Mouse (Mus musculus) forebrain, embryonic 12.5 days (tissue): Measurements from ENCODE around the gene Wap. TPM values are rescaled to one million over a fixed set of nuclear protein-coding genes. Genes with fewer than 3 reads are reported as not detected.
A peak's percentile ranks its signal among the peaks of the same experiment; 100 is the strongest.

Source experiments
- ATAC-seq: fragments of 200-750 bp; cut with Nextera tagmentation; 2 replicates; pipeline ENCODE4 v1.8.0; 2017; ENCODE audit warnings: moderate TSS enrichment; ENCODE audit not compliant: low FRiP score
- H3K27ac ChIP-seq: fragments of 300-500 bp; sonication (generic); 2 replicates; pipeline ENCODE4 v1.5.1; 2016; ENCODE audit warnings: mild to moderate bottlenecking
- H3K27me3 ChIP-seq: fragments of 300-500 bp; sonication (generic); 2 replicates; pipeline ENCODE4 v1.6.1; 2016; ENCODE audit warnings: mild to moderate bottlenecking
- H3K36me3 ChIP-seq: fragments of 300-500 bp; sonication (generic); replicated peaks from 2 replicates; pipeline ENCODE4 v1.6.1; 2016; ENCODE audit warnings: mild to moderate bottlenecking
- H3K4me1 ChIP-seq: fragments of 300-500 bp; sonication (generic); 2 replicates; pipeline ENCODE4 v1.6.1; 2016
- H3K4me2 ChIP-seq: fragments of 300-500 bp; sonication (generic); 2 replicates; pipeline ENCODE4 v1.6.1; 2016; ENCODE audit warnings: mild to moderate bottlenecking, moderate library complexity
- H3K4me3 ChIP-seq: fragments of 300-500 bp; sonication (generic); replicated peaks from 2 replicates; pipeline ENCODE4 v1.5.1; 2016; ENCODE audit warnings: mild to moderate bottlenecking
- H3K9ac ChIP-seq: fragments of 300-500 bp; sonication (generic); 2 replicates; pipeline ENCODE4 v1.6.1; 2016; ENCODE audit warnings: mild to moderate bottlenecking
- H3K9me3 ChIP-seq: fragments of 300-500 bp; sonication (generic); 2 replicates; pipeline ENCODE4 v1.6.1; 2016
- WGBS: fragments of 180-500 bp; shearing (Covaris S2); methylation state at CpG from one replicate; pipeline ENCODE4 v1.1.7; 2016; 5-methylcytosine and 5-hydroxymethylcytosine counted together
- polyA plus RNA-seq: library from polyadenylated mRNA; unstranded; fragments of >200 nt; fragmentation: Nextera tagmentation; extraction: Ambion mirVana; gene quantifications from 2 replicates; pipeline ENCODE4 v1.2.1, GENCODE M21; 2016

The Wap gene
- polyA plus RNA-seq, 1 experiment from 2014 or later: not detected

DNA sequence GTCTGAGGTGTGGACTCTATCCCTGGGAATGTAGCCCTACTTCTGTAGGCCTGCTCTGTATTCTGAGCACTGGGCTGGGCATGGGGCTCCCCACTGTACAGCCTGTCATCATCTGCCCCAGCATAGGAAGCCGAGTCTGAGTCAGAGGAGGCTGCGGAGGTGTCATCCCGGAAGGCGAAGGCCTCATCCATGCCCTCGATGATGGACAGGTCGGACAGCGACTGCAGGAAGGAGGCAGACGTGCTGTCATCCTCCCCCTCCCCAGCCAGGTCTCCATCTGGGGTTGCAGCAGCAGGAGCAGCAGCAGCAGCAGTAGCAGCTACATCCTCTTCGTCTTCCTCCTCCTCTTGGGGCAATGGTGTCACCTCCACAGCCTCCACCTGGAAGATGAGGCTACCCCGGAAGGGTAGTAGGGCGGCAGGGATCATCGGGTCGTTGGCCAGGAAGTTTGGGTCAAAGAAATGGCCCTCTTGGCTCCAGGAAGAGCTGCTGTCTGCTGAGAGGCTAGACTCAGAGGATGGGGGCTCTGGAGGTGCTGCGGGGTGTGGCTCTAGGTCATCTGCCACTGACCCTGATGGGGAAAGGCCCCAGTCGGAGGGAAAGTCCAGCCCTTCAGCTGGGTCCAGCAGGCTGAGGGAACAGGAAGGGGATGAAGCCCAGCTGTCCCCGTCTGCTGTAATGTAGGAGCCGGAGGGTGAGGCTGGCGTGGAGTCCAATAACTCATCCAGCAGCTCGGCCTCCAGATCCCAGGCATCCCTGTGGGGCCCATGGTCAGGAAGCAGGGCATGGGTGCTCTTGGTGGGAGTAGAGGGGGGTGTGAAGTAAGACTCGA lies 36.6 kb downstream of the Wap start:
- no peak for ATAC-seq
- 80% methylated on average over 20 of the region's 20 CpGs for WGBS
- Histone ChIP-seq H3K4me2 (no peak overlapping the region), H3K36me3 (peaks cover 41% of the 10 kb centered on the region), H3K9ac (no peak overlapping the region), H3K9me3 (no peaks in the 10 kb centered on the region), H3K27me3 (peaks cover 23% of the 10 kb centered on the region), H3K4me1 (peaks cover 85% of the 10 kb centered on the region), H3K27ac (no peak overlapping the region), H3K4me3 (no peak overlapping the region)

DNA sequence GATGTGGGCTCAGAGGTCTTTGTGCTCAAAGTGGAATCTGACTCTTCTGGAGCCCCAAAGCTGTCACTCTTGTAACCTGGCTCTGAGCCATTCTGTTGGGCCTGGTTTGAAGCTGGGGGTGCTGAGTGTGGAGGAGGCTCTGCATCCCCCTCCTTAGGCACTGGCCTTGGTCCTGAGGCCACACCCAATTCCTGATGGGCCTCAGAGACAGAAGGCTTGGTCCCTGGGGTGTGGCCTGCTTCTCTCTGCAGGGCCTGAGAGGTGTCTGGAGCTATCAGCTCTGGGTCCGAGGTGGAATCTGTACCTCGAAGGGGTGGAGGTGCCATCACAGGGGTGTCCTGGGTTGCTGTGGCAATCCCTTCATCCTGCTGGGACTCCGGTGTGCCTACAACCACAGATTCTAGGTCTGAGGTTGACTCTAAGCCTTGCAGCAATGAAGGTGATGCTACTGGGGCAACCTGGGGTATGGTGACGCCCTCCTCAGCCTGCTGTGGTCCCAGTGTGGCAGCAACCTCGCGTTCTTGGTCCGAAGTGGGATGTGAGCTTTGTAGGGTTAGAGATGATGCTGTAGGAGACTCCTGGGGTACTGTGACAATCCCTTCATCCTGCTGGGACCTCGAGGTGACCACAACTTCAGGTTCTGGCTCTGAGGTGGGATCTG lies 38.0 kb downstream of the Wap start:
- Histone ChIP-seq H3K4me3 (no peak overlapping the region), H3K9me3 (no peaks in the 10 kb centered on the region), H3K36me3 (peaks cover 55% of the 10 kb centered on the region), H3K4me1 (peaks cover 72% of the 10 kb centered on the region), H3K9ac (no peak overlapping the region), H3K27ac (0 out of 2 replicates have a peak overlapping the region, but pooled peaks have one; percentile 75), H3K4me2 (no peak overlapping the region), H3K27me3 (peaks cover 16% of the 10 kb centered on the region)
- no peak for ATAC-seq
- 92% methylated on average over 8 of the region's 8 CpGs for WGBS

DNA sequence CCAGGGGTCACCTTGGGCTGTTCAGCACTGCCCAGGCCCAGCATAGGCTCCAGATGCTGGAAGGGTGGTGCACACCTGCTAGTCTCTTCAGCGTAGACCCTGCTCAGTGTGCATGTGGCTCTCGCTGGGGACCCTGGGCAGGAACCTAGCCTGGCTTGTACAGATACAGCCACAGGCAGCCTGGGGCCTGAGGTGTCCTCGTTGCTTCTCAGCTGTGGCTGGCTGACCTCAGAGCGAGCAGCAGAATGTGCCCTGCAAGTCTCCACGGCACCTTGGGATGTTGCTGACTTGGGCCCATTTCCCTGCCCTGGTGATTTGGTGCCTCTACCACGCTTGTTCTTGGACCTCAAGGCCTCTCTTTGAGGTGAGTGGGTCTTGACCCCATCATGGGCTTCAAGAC lies 38.6 kb downstream of the Wap start:
- peaks cover 61% of the 10 kb centered on the region for H3K36me3 ChIP-seq
- 80% methylated on average over 6 of the region's 6 CpGs for WGBS
- H3K27ac ChIP-seq: peak overlapping the region; percentile 75
- no peak overlapping the region for H3K9ac ChIP-seq
- H3K9me3 ChIP-seq: no peaks in the 10 kb centered on the region
- ATAC-seq: no peak
- H3K27me3 ChIP-seq: peaks cover 13% of the 10 kb centered on the region
- H3K4me3 ChIP-seq: no peak overlapping the region
- H3K4me2 ChIP-seq: peak overlapping the region; percentile 46
- H3K4me1 ChIP-seq: peaks cover 66% of the 10 kb centered on the region

DNA sequence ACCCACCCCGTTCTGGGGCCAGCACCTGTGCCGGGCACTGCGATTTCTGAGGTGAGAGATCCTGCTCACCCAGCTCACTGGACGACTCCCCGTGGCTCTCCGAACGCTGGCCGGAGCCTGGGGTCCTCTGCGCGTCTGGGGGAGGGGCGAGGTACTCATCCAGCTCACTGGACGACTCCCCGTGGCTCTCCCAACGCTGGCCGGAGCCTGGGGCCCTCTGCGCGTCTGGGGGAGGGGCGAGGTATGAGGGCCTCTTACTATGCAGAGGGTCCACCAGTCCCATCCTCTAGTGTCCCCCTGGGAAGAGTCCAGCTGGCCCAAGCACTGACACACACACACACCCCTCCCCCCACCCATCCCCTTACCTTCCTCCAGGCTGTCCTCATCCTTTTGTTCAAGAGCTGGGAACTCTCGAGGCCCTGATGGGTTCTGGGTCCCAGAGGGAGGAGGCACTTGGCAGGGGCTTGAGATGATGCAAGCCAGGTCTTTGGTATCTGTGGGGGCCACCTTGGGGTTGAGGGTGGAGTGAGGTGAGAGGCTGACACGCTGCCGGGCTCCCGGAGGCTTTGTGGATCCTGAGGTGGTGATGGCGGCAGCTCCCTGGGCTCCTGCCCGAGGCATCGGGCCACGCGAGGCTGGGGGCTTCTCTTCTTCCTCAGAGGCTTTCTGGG lies 39.3 kb downstream of the Wap start:
- Histone ChIP-seq H3K4me2 (peak overlapping the region; percentile 46), H3K9ac (peak overlapping the region; percentile 45), H3K9me3 (no peaks in the 10 kb centered on the region), H3K4me3 (peak overlapping the region; percentile 19), H3K36me3 (peaks cover 68% of the 10 kb centered on the region), H3K27me3 (peaks cover 8% of the 10 kb centered on the region; the same call in 1 of the 2 replicates), H3K27ac (peak overlapping the region; percentile 75), H3K4me1 (peaks cover 59% of the 10 kb centered on the region)
- ATAC-seq: peak; percentile 45
- WGBS: 13% methylated on average over 25 of the region's 27 CpGs

DNA sequence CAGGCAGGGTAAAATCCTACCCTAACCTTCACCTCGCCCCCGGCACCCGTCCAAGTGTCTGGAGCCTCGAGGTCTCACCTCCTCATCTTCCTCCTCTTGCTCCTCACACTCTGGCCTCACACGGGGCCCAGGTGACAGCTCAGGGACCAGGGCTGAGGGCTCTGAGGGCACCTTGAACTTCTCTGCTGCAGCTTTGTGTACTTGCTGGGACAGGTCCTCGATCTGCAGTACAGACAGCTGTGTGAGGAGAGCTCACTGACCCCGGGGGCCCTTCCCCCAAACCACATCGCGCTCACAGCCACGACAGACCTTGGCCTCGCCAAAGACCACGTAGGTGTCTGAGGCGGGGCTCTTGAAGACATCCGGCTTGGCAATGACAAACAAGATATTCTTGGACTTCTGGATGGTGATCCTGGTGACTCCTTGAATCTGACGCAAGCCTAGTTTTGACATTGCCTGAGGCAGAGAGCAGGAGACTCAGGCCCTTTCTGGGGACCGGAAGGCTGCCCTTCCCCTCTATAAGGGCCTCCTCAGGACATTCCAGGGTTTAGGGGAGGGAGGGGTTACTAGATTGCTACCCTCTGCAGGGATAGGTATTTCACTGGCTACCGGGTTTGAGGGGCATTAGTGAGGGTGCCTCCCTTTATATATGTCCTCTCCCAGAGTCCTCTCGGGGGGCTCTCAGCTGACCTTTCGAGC lies 40.1 kb downstream of the Wap start:
- H3K9me3 ChIP-seq: no peaks in the 10 kb centered on the region
- peak overlapping the region; percentile 75 for H3K27ac ChIP-seq
- peak overlapping the region; percentile 46 for H3K4me2 ChIP-seq
- H3K4me1 ChIP-seq: peaks cover 51% of the 10 kb centered on the region
- ATAC-seq: no peak
- WGBS: 61% methylated on average over 19 of the region's 19 CpGs
- peaks cover 76% of the 10 kb centered on the region for H3K36me3 ChIP-seq
- H3K27me3 ChIP-seq: peaks cover 8% of the 10 kb centered on the region; the same call in 1 of the 2 replicates
- H3K4me3 ChIP-seq: peak overlapping the region; percentile 19; the same call in 1 of the 2 replicates
- peak overlapping the region; percentile 45; the same call in 1 of the 2 replicates for H3K9ac ChIP-seq

DNA sequence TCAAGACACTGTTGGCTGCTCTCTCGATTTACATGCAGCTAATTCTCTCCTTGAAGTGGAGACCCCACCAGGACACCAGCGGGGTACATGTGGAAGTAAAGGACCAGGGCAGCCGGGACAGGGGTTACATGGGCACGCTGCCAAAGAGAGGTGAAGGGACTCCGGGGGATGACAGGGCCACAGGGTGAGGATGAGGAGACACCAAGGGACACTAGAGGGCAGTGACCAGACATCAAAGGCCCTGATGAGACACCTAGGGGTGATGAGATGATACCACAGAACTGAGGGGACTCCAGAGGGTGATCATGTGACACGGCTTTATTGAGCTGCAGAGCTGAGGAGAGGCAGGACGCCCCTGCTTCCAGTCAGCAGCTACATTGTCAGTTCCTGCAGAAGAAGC lies 40.9 kb downstream of the Wap start:
- no peak for ATAC-seq
- no peak overlapping the region for H3K4me3 ChIP-seq
- H3K27ac ChIP-seq: 0 out of 2 replicates have a peak overlapping the region, but pooled peaks have one; percentile 25
- H3K9ac ChIP-seq: no peak overlapping the region
- peaks cover 82% of the 10 kb centered on the region for H3K36me3 ChIP-seq
- 78% methylated on average over 7 of the region's 7 CpGs for WGBS
- H3K4me1 ChIP-seq: peaks cover 43% of the 10 kb centered on the region
- H3K9me3 ChIP-seq: no peaks in the 10 kb centered on the region
- H3K27me3 ChIP-seq: peaks cover 6% of the 10 kb centered on the region; the same call in 1 of the 2 replicates
- H3K4me2 ChIP-seq: no peak overlapping the region

DNA sequence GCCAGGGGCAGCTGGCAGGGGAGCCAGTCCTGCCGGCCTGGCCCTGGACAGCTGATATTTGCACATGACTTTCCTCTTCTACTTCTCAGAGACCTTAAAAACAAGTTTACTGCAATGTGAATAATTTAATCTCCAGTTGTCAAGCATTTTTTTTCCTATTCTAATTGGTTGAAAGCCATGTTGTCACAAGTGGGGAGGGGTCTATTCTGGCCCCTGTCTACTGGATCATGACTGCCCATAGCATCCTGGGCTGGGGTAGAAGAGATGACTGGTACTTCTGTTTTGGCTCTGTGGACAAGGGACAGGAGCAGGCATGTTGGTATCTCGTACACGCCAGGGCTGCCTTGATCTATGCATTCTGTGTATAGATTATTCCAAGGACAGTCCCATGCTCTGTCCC lies 41.8 kb downstream of the Wap start:
- Histone ChIP-seq H3K27ac (0 out of 2 replicates have a peak overlapping the region, but pooled peaks have one; percentile 8), H3K27me3 (peaks cover under 1% of the 10 kb centered on the region; the same call in 1 of the 2 replicates), H3K9me3 (no peaks in the 10 kb centered on the region), H3K4me1 (peaks cover 34% of the 10 kb centered on the region), H3K4me2 (no peak overlapping the region), H3K9ac (no peak overlapping the region), H3K36me3 (peaks cover 82% of the 10 kb centered on the region), H3K4me3 (no peak overlapping the region)
- no peak for ATAC-seq
- WGBS: 93% methylated on average over 3 of the region's 3 CpGs

DNA sequence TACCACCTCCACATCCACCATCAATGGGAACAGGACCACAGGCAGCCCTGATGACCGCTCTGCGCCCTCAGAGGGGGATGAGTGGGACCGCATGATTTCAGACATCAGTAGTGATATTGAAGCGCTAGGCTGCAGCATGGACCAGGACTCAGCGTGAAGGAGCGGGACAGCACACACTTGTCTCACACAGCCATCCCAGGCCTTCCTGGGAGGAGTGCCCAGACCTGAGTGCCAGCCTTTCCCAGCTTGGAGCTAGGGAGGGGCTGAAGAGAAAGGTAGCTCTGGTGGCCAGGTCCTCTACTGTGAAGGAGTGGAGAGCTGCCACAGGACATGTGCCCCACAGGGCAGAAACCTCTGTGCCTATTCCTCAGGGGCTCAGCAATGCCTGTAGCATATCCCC lies 42.2 kb downstream of the Wap start:
- no peak; the same call in 1 of the 2 replicates for ATAC-seq
- 96% methylated on average over 6 of the region's 6 CpGs for WGBS
- peaks cover 30% of the 10 kb centered on the region for H3K4me1 ChIP-seq
- no peak overlapping the region for H3K9ac ChIP-seq
- no peaks in the 10 kb centered on the region for H3K9me3 ChIP-seq
- no peak overlapping the region for H3K4me2 ChIP-seq
- peaks cover 83% of the 10 kb centered on the region for H3K36me3 ChIP-seq
- H3K27me3 ChIP-seq: no peaks in the 10 kb centered on the region
- no peak overlapping the region for H3K4me3 ChIP-seq
- 0 out of 2 replicates have a peak overlapping the region, but pooled peaks have one; percentile 8 for H3K27ac ChIP-seq

DNA sequence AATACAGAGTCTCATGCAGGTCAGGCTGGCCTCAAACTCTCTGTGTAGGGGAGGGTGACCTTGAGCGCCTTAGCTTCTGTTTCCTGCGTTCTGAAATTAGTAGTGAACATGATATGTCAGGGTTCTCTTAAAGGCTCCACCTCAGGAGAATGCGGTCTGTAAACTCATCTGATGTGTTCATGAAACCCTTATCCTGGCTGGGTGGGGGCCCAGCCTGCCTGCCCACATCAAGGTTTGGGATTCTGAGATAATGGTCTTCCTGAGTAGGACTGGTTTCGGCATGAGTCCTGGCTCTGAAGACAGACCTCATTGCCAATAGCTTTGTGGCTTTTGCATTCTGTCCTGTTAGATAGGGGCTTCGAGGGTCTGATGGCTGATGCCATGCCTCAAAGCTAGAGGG lies 43.1 kb downstream of the Wap start:
- Histone ChIP-seq H3K27ac (no peak overlapping the region), H3K27me3 (no peaks in the 10 kb centered on the region), H3K9me3 (no peaks in the 10 kb centered on the region), H3K4me3 (no peak overlapping the region), H3K4me2 (no peak overlapping the region), H3K36me3 (peaks cover 84% of the 10 kb centered on the region), H3K4me1 (peaks cover 26% of the 10 kb centered on the region), H3K9ac (no peak overlapping the region)
- no peak for ATAC-seq
- WGBS: 94% methylated on average over 5 of the region's 5 CpGs

DNA sequence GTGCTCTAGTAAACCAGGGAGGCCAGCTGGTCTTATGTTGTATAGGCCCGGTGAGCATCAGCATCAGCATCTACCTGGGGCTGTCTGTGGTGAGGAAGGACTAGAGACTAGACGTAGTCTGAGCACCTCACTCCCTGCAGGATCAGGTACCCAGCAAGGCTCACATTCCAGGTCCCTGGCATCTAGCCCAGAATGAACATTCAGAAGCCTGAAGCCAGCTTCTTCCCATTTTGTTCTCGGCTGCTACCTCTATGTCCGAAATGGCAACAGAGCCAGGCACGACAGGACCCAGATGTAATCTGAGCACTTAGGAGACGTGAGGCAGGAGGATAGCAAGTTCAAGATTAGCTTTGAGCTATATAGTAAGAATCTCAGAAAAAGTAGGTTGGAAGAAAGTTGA lies 43.6 kb downstream of the Wap start:
- Histone ChIP-seq H3K9ac (no peak overlapping the region), H3K27me3 (no peaks in the 10 kb centered on the region), H3K4me2 (no peak overlapping the region), H3K4me3 (no peak overlapping the region), H3K9me3 (no peaks in the 10 kb centered on the region), H3K36me3 (peaks cover 87% of the 10 kb centered on the region), H3K4me1 (peaks cover 22% of the 10 kb centered on the region), H3K27ac (no peak overlapping the region)
- 89% methylated on average over 6 of the region's 6 CpGs for WGBS
- ATAC-seq: no peak

DNA sequence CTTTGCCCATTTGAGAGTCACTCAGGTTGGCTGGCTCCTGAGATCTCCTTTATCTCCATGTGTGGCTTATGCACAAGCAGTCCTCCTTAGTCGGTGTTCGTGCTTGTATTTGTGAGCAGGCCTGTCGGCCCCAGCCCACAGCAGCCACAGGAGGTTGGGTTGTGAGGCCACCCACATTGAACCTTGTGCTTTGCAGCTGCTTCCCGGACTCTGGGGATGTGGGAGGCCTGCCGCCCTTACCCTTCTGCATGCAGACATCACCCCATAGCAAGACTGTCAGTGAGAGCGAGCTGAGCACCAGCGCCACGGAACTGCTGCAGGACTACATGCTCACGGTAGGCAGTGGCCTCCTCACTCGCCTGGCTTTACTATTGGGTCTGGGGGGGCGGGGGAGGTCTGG lies 45.0 kb downstream of the Wap start:
- Histone ChIP-seq H3K4me1 (peaks cover 7% of the 10 kb centered on the region), H3K9ac (no peak overlapping the region), H3K36me3 (peaks cover 94% of the 10 kb centered on the region), H3K4me2 (no peak overlapping the region), H3K4me3 (no peak overlapping the region), H3K9me3 (no peaks in the 10 kb centered on the region), H3K27me3 (no peaks in the 10 kb centered on the region), H3K27ac (no peak overlapping the region)
- WGBS: 80% methylated on average over 11 of the region's 11 CpGs
- no peak for ATAC-seq
